Mouse (Mus musculus): ENCODE results near the gene Atp12a.

The Atp12a gene

DNA sequence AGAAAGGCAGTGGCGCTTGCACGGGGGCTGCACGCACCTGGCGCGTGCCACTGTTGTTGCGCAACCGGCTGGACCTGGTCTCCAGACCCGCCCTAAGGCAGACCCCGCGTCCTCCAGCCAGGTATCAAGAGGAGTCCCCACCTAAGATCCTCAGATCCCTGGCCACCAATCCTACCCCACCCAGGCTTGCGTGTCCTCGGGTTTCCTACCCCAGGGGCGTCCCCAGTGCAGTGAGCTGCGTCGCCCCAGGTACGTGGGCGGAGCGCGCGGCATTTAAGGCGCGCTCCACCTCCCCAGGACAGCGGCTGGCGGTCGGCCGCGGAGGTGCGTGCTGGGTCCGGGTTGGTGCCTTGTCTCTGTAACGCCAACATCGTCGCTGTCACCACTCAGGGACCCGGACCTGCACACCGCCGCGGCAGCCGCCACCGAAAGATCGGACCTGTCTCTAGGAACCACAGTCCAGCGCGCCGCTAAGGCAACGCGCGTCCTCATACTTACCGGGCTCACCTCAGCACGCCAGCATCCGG is at the start of gene Atp12a:
Atp12a (plus strand) TSS at position 358 of the 527 bp plus-strand sequence.
- in situ Hi-C loops (cut with MboI; ENCODE audit: low sequenced_read_pairs): loop anchor here (25.0 kb wide), 1 partner anchor 698 kb away; the partner anchor contains the start of gene Gja3

DNA sequence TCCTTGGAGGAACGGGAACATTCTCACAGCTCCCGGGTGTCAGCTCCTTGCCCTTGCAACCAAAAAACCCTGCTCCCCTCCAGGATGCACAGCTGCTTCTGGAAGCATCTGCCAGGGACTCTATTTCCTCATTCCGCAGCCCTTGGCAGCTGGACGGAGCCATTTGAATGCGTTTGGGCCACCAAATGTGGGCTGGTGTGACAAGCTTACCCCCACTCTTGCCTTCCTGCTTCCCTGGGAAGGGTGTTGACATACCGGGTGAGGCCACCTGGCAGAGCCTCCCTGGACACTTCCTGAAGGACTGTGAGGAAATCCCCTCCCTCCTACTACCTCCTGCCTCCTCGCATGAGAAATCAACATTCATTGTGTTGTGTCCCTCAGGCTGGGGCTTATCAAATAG is 49.3 kb upstream of the Atp12a start:
- in situ Hi-C loops (cut with MboI; ENCODE audit: low sequenced_read_pairs): no loop called here

- in situ Hi-C loops (cut with MboI; ENCODE audit: low sequenced_read_pairs): no loop called here
Observed at GRCm38 (mm10) chr14:56316333-56316732, 48.5 kb upstream of the Atp12a start.

- in situ Hi-C loops (cut with MboI; ENCODE audit: low sequenced_read_pairs): no loop called here
Observed at GRCm38 (mm10) chr14:56322982-56323381, 41.9 kb upstream of the Atp12a start.

GRCm38 (mm10) chr14:56325038-56325437 is 39.8 kb upstream of the Atp12a start:
- in situ Hi-C loops (cut with MboI; ENCODE audit: low sequenced_read_pairs): no loop called here

- in situ Hi-C loops (cut with MboI; ENCODE audit: low sequenced_read_pairs): no loop called here
Observed at GRCm38 (mm10) chr14:56333700-56334099, 31.2 kb upstream of the Atp12a start.

GRCm38 (mm10) chr14:56334437-56334836 is 30.4 kb upstream of the Atp12a start:
- in situ Hi-C loops (cut with MboI; ENCODE audit: low sequenced_read_pairs): no loop called here

DNA sequence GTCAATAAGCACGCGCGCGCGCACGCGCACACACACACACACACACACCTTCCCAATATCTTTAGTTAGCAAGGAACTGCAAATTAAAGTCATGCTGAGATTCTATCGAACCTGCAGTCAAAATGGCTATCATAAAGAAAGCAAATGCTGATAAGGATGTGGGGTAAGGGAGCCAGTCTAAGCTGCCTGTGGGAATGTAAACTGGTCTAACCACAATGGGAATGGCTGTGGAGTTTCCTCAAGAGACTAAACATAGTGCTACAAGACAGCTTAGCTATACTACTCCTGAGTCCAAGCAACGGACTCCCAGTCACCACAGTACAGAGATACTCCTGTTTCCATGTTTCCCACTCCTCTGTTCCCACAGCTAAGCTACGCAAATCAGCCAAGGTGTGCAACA is 28.8 kb upstream of the Atp12a start:
- in situ Hi-C loops (cut with MboI; ENCODE audit: low sequenced_read_pairs): no loop called here

DNA sequence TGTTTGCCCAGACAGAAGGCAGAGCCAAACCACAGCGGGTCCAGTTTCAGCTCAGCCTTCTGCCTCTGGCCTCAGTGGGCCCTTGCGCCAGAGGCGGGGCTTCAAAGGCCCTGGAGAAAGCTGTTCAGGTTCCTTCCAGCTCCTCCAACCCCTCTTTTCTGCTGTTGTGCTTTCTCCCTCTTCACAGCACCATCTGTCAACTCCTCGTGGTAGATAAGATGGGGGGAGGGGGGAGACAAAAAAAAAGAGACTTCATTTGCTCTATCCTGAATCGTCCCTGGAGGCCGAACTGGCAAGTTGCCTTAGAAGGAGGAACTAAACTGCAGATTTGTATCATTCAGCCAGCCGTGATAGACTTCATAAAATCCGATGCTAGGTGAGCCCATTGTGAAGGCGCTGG is 27.8 kb upstream of the Atp12a start:
- in situ Hi-C loops (cut with MboI; ENCODE audit: low sequenced_read_pairs): no loop called here

DNA sequence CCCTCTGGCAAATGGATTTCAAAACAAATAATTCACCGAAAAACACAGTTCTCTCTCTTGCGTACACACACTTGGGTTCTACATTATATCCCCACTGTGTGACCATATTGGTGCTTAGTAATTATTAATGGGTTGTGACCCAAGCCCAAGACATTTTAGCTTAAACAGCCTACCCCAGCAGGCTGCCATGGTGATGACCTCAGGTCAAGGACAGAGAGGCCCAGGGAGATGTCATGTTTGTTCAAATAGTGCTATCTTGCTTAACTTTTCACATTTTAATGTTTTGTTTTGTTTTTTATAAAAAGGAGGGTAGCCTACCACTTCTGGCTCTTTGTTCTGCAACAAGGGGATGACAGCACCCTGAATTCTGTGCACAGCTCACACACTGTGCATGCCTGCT is 27.2 kb upstream of the Atp12a start:
- in situ Hi-C loops (cut with MboI; ENCODE audit: low sequenced_read_pairs): no loop called here

GRCm38 (mm10) chr14:56338882-56339442 is 25.9 kb upstream of the Atp12a start:
- in situ Hi-C loops (cut with MboI; ENCODE audit: low sequenced_read_pairs): no loop called here

GRCm38 (mm10) chr14:56348704-56349103 is 16.2 kb upstream of the Atp12a start:
- in situ Hi-C loops (cut with MboI; ENCODE audit: low sequenced_read_pairs): no loop called here

- in situ Hi-C loops (cut with MboI; ENCODE audit: low sequenced_read_pairs): no loop called here
Observed at GRCm38 (mm10) chr14:56349541-56349940, 15.3 kb upstream of the Atp12a start.

DNA sequence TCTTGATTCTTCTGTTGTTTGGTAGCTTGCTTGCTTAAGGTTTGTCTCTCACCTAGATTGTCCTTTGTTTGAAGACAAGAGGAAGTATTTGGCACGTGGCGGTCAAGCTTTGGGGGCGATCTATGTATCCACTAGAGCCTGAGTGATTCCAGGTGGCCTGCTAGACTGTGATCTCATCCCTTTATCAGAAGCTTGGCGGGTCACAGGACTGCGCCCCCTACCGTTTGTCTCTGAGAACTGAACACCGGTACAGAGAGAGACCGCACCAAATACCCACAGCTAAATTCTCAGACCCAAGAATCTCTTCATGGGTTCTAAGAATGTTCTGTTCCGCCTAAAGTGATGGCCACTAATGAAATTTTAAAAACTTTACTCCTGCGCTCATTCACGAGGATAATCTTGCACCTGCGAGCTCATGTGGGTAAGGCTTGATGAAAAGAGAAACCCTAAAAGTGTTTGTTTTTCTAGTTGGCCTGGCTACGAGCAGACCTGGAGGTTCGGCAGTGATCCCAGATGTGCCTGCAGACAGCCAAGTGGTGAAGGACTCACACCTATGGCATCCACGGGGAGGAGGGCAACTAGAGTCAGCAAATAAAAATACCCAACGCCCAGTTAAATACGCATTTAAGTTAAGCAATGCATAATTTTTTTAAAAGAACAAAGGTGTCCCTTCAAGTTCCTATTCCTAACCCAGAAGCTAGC is 12.8 kb upstream of the Atp12a start:
- in situ Hi-C loops (cut with MboI; ENCODE audit: low sequenced_read_pairs): loop anchor here (25.0 kb wide), 1 partner anchor 710 kb away; the partner anchor contains the start of gene Gja3

- in situ Hi-C loops (cut with MboI; ENCODE audit: low sequenced_read_pairs): loop anchor here (25.0 kb wide), 1 partner anchor 707 kb away; the partner anchor contains the start of gene Gja3
Observed at GRCm38 (mm10) chr14:56354803-56355202, 10.1 kb upstream of the Atp12a start.

GRCm38 (mm10) chr14:56355396-56355795 is 9.5 kb upstream of the Atp12a start:
- in situ Hi-C loops (cut with MboI; ENCODE audit: low sequenced_read_pairs): loop anchor here (25.0 kb wide), 1 partner anchor 707 kb away; the partner anchor contains the start of gene Gja3

DNA sequence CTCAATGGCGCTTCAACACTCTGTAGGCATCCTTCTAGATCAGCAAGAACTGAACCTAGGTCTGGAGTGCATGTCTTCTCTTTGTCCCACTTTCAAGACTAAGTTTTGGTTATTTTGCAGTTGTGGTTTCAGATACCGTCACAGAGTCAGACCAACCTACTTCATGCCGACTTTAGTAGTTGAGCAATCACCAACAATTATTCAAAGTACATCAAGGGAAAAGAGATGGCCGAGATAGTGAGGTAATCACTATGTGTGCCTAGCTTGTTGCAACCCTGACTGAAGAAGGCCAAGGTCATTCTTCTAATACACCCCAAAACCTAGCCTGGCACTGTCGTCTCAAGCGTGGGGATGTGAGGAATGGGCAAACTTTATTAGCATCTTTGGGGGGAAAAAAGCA is 8.7 kb upstream of the Atp12a start:
- in situ Hi-C loops (cut with MboI; ENCODE audit: low sequenced_read_pairs): loop anchor here (25.0 kb wide), 1 partner anchor 706 kb away; the partner anchor contains the start of gene Gja3

- in situ Hi-C loops (cut with MboI; ENCODE audit: low sequenced_read_pairs): loop anchor here (25.0 kb wide), 1 partner anchor 704 kb away; the partner anchor contains the start of gene Gja3
Observed at GRCm38 (mm10) chr14:56358422-56358821, 6.4 kb upstream of the Atp12a start.

DNA sequence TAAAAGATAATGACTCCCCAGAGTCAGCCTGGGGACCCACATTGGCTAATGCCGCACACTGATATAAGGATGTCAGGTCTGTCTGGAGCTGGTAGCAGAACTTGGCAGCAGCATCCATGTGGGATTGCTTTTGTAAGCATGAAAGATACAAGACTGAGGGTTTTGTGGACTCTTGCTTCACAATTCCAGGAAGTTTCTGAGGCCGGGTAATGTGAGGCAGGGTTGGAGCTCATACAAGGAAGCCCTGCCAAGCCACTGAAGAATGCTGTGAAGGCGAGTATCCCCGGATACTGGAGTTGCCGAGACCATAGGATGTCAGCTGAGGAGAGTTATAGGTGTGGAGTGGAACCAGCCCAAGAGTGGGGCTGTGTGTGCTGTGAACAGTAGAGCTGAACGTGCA is 5.7 kb upstream of the Atp12a start:
- in situ Hi-C loops (cut with MboI; ENCODE audit: low sequenced_read_pairs): loop anchor here (25.0 kb wide), 1 partner anchor 703 kb away; the partner anchor contains the start of gene Gja3

- in situ Hi-C loops (cut with MboI; ENCODE audit: low sequenced_read_pairs): loop anchor here (25.0 kb wide), 1 partner anchor 697 kb away; the partner anchor contains the start of gene Gja3
Observed at GRCm38 (mm10) chr14:56365292-56365691, 424 bp downstream of the Atp12a start.

DNA sequence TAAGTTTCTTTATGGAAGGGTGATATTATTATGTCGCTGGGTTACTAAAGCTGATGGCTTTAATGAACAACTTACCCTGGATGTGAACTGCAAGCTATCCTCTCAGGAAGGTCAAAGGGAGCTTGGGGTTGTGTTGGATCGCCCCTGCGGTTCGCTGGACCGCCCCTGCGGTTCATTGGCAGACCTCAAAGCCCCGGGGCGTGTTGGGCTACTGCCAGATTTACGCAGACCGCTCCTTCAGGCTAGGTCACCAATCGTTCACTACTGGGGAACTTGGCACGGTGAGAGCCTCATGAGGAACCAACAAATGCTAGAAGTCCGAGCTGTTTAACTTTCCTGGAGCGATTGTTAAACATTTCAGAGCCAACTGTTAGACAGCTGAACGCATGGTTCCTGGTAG is 1.8 kb downstream of the Atp12a start:
- in situ Hi-C loops (cut with MboI; ENCODE audit: low sequenced_read_pairs): loop anchor here (25.0 kb wide), 1 partner anchor 696 kb away; the partner anchor contains the start of gene Gja3

GRCm38 (mm10) chr14:56368834-56369233 is 4.0 kb downstream of the Atp12a start:
- in situ Hi-C loops (cut with MboI; ENCODE audit: low sequenced_read_pairs): loop anchor here (25.0 kb wide), 1 partner anchor 693 kb away; the partner anchor contains the start of gene Gja3
